Mouse (Mus musculus) kidney, postnatal 36 days (tissue): ENCODE data around the gene Paqr4.
A peak's percentile ranks its signal among the peaks of the same experiment; 100 is the strongest.

Source experiments
- DNase-seq, 2 experiments: peaks; one replicate each; pipeline ENCODE4 v3.0.0; 2021 to 2022; ENCODE audit warnings: mixed read lengths in 2 of 2

The Paqr4 gene

DNA sequence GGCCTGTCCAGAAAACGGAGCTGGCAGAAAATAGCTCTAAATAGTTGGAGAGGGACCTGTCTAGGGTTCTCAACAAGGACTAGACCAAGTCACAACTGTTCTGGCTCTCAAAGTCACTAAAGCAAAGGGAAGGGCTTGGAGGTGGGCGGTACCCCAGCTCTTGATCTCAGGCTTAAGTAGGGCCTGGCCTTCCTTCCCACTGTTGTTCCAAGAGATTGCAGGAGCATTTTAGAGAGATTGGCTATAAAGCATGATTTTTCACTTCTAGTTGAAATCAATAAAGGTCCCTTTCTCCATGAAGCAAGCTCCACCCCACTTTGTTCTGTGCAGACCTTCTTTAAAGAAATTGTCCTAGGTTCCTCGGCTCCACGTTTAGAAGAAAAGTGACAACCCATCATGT lies 15.2 kb downstream of the Paqr4 start:
- no peak for DNase-seq

DNA sequence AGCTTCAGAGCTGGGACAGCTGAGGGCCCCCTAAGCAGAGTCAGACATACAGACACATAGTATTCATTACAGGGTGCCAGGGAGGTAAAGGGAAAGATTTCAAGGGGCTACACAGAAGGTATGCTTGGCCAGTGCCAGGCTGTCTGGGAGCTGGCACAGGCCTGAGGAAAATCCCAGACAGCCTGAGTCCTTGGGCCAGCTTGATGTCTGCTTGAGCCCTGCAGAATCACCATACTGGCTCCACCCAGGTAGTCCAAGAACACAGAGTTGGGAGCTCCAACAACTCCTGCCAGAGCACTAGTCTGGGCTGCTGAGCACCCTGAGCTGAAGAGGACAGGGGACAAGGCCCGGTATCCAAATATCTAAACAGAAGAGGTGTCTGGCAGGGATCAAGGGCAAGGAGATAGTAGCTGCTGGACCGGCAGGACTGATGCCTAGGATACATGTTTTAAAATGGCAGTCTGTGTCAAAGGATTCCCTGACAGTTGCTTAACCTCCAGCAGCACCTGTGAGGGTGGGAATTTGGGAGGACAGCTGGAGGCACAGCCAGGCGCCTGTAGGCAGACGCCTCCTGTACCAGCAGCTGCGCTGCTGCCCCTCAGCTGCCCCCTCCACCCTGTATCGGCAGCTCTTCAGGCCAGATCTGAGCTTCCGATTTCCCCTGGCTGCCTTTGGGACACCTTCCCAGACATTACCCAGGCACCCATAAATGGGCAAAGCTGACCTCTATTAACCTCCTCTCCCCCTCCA lies 18.1 kb downstream of the Paqr4 start, which contains the start of gene 1520401A03Rik:
TSS of gene 1520401A03Rik (minus strand) at position 408 of the 750 bp plus-strand sequence.
- DNase-seq, result no peak

DNA sequence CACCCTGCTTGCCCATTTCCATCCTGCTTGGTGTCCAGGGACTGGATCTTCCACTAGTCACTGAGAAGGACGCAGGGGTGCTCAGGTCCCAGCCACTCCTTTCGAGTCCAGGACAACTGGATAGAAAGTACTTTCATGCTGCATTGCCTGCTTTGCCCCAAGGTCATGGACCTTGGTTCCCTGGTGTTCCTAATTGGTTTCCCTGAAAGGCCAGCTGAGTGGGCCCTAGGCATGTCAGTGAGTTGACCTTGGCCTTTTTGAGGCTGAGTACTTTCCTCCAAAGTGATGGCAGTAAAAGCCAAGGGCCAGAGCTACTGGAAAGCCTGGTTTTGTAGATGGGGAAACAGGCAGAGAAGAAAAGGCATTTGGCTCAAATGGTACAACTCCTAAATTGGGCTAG lies 18.8 kb downstream of the Paqr4 start:
- DNase-seq, result no peak

DNA sequence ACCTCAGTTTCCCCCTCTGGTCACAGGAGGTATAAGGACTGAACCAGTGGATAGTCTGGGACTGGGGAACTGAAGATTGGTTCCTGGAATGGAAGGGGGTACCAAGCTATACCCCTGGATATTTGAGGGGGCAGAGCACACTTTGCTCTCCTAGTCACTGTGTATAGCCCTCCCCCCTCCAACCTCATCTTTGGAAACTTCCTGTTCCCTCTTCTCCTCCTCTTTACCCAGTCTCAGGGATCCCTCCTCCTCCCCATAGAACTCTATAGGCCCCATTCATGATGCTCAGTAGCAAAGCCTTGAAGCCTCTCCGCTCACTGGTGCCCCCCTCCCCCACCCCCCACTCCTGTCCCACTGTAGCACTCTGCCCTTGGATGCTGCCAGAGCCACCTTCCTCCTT lies 21.2 kb downstream of the Paqr4 start:
- DNase-seq, result no peak

DNA sequence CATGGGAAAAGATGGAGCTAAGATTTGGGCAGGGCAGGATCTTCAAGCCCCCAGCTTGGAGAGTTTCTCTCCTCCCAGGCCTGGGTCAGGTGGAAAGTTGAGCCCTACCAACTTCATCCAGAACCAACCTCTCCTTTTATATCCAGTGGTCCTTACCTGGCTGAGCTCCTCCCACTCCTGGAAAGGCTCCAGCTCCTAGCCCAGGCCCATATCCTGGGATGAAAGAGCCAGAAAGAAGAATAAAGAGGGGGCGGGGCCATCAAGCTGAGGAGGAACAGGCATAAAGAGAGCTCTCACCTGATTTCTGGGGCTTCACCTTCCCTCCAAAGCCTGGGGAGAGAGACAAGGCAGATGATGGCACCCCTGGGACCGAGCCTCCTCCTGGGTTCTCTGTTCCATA lies 23.7 kb downstream of the Paqr4 start:
- no peak for DNase-seq

DNA sequence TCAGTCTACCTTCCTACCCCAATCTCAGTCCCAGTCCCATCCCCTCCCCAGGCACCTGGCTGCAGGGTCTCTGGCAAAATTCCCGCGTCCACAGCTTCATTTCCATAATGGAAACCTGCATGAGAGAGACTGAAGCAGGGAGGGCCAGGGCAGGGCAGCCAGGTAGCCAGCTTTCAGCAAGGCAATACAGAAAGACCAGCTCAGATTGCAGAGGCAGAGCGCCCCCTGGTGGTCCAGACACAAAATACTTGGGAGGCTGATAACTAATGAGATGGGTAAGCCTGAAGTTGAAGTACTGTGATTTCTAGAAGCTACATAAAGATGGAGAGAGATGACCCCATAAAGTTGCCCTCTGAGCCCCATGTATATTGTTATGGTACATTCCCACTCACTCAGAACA lies 34.5 kb downstream of the Paqr4 start:
- peak; percentile 69 to 90 for DNase-seq

DNA sequence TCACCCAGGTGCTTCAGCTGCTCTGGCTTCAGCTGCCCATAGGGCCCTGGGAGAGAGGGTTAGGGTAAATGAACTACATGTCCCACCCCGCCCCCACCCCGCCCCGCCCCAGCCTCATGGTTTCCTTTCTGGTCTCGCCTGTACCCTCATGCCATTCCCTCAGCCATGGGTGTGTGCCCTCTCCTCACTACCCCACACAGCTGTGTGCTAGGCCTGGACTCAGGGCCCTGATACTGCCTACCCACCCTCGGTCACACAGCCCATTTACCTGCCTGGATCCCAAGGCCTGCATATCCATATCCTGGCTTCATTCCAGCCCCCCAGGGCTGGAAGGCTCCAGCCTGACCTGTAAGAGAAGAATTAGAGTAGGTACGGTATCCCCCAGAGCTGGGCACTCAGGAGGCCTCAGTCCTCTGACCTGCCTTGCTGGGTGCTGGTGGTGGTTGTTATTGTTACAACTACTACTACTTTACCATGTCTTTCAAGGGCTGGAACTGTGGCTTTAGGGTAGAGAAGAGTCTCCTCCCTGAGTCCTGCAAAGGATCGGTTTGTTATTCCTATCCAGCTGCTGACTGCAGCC lies 35.1 kb downstream of the Paqr4 start:
- DNase-seq, result no peak

DNA sequence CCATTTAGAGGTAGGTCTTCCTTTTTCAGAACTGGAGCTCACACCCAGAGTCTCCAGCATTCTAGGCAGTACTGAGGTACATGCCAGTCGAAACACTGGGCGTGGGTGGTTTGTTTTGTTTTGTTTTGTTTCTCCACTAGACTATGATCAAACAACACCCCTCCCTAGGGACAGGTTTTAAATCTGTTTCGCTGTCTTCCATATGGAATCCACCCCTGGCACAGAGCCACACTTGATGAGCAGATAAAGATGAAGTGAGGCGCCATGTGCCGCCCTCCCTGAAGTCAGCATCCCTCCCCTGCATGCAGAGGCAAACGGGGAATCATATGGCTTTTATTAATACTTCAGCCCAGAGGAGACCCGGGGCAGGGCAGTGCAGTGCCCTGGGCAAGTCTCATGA lies 35.9 kb downstream of the Paqr4 start:
- no peak for DNase-seq

DNA sequence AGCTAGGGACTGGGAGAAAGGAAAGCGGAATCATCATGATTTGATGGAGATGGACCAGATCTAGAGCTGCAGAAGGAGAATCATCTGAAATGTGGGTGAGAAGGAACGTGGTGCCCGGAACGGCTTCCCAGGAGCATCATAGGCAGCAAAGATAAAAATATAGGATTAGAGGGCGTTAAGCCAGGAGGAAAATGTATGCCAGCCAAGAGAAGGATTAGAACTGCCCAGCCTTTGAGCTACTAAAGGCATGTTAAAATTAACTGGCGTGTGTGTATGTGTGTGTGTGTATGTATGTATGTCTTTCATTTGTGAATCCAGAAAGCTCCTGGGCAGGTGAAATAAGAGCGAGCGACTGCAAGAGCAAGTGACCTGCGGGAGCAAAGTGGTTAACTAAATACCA lies 37.4 kb downstream of the Paqr4 start:
- DNase-seq, result no peak

DNA sequence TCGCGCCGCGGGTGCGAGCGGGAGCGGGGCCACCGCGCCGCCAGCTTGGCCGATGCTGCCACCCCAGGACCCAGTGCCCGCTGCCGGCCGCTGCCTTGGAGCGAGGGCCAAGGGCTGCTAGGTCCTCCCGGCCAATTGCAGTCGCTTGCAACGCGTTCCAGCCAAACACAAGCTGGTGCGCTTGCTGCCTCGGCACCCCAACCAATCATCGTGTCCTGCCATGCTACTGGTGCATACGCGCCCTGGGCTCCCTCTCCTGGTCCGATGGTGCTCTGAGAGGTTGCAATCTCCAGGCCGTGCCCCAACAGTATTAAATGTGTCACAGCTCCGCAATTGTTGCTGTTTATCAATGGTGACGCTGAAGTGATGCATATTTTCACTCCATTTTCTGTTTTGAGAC lies 40.6 kb downstream of the Paqr4 start:
- DNase-seq, result peak; percentile 96 to 97

DNA sequence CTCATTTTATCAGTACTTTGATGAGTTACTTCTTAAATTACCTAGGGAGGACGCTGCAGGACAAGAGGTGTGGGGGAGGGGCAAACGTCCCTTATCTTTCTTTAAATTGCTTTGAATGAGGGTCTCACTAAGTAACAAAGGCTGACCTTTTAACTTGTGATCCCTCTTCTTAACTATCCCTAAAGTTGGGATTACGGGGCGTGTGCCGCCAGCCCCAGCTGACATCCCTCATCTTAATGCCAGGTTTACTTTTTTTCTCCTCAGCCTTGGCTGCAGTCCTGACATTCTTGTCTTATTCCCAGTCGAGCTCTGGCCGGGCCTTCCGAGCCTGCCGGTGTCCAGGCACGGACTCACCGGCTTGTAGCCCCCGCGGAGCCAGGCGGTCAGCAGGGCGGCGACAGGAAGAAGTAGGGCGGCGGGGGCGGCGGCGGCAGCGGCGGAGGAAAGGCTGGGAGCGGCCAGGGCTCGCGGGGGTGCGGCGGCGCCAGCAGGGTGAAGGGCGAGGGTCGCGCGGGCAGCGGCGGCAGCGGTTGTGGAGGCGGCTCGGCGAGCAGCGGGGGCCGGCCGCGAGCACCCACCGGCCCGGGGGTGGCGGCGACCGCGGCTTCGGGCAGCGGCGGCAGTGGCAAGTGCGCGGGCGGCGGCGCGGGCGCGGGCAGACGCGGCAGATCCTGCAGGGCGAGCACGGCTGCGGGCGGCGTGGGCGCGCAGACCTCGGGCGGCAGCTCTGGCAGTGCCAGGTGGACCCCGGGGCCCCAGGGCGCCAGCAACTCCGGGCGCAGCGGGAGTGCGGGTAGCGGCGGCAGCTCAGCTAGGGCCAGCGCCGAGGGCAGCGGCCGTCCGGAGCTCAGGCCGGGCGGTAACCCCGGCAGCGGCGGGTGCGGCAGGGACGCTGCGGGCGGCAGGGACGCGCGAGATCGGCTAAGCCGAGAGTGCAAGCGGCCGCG lies 41.3 kb downstream of the Paqr4 start:
- peak; percentile 49 to 72 for DNase-seq

DNA sequence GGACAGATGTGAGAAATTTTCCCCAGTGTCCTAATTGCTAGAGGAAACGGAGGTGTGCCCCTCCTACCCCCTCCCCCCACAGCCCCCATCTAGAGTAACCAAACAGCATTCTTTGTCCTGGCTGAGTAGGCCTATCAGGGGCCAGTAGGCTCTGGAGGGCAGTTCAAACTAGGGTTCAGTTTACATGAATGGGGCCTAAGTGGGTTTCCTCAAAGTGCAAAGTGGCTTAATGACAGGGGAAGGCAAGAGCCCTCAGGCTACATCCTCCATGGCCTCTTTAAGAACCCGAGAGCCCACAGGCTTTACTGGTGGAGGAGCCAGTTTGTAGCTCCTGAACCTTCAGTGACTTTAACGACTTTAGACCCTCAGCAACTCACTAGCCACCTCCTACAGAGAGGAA lies 44.9 kb downstream of the Paqr4 start:
- DNase-seq, result no peak

DNA sequence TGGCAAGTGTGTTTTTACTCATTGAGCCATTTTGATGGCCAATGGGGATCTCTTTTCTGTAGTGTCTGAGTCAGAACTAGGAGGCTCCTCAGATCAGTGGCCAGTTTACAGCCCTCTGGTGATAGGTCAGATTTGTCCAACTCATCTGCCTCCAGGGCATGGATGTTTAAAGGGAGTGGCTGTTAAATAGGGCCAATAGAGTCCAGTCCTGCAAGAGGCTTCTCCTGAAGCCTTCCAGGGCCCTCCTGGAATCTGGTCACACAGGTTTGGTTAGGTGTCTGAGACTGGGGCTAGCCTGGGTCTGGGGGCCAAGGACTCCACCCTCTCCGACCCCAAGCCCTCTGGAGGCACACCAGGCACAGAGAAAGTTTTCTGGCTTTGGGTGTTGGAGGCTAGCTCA lies 46.2 kb downstream of the Paqr4 start:
- no peak for DNase-seq
